Mouse (Mus musculus) mesoderm, embryonic 11.5 days (tissue): ENCODE measurements around the gene Olfr1090.

Source experiments
- DNase-seq: peaks from one replicate; pipeline ENCODE4 v3.0.0-alpha.2; 2012; ENCODE audit warnings: low read depth, low spot score

The Olfr1090 gene

GRCm38 (mm10) chr2:86758893-86759292 is at the start of gene Olfr1090:
TSS of gene Olfr1090 (minus strand) at chr2:86758993.
- DNase-seq = no peak

GRCm38 (mm10) chr2:86782179-86782578 is 23.4 kb upstream of the Olfr1090 start, which contains the start of gene Olfr1093:
TSS of gene Olfr1093 (plus strand) at chr2:86782479.
- no peak for DNase-seq

GRCm38 (mm10) chr2:86761050-86761449 is 2.3 kb upstream of the Olfr1090 start:
- no peak for DNase-seq

- no peak for DNase-seq
Observed at GRCm38 (mm10) chr2:86733601-86734000, 25.2 kb downstream of the Olfr1090 start, which contains the start of gene Olfr1089. TSS of gene Olfr1089 (minus strand) at chr2:86733701.
